Mouse (Mus musculus): Measurements from ENCODE around the gene Dck.
"Not testable (repeated sequence)": the region's sequence is repeated elsewhere in the genome, so short reads cannot be mapped to it uniquely, and the experiment has no call there.

Gene Dck

DNA sequence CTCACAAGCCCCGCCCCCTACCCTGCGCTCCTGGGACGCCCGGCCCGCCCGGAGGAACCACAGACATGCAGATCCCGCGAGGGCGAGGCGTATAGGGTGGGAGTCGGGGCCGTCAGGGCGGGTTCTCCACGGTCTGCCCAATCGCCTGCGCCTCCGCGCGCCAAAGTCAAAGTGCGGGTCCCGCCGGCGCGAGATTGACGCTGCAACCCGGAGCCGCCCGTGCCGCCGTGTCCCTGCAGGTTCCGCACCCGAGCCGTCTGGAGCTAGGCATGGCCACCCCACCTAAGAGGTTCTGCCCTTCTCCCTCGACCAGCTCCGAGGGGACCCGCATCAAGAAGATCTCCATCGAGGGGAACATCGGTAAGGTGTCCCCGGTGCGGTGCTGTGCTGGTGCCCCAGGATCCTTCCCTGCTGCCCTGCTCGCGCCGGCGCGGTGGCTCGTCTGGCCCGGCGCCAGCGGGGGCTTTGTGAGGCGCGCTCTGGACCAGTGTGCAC is at the start of gene Dck:
Dck (plus strand) TSS at position 10 of the 495 bp plus-strand sequence.
- peak; percentile 82 for DNase-seq (ENCODE audit: low spot score)

DNA sequence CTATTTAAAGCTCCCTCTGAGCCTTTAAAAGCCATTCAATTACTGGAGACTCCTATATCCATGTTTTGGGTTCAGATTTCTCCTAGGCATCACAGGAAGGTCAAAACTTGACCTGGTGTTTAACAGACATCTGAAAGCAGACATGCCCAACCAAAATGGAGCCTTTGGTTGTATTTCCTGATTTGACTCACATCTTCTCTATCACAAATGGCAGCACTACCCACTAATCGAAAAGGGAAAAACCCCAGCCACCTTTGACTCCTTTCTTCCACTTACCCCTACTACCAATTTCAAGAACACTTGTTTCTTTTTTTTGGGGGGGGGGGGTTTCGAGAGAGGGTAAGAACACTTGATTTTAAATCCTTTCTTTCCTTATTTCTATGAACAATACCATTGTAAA is 47.8 kb upstream of the Dck start:
- no peak for DNase-seq (ENCODE audit: low spot score)

DNA sequence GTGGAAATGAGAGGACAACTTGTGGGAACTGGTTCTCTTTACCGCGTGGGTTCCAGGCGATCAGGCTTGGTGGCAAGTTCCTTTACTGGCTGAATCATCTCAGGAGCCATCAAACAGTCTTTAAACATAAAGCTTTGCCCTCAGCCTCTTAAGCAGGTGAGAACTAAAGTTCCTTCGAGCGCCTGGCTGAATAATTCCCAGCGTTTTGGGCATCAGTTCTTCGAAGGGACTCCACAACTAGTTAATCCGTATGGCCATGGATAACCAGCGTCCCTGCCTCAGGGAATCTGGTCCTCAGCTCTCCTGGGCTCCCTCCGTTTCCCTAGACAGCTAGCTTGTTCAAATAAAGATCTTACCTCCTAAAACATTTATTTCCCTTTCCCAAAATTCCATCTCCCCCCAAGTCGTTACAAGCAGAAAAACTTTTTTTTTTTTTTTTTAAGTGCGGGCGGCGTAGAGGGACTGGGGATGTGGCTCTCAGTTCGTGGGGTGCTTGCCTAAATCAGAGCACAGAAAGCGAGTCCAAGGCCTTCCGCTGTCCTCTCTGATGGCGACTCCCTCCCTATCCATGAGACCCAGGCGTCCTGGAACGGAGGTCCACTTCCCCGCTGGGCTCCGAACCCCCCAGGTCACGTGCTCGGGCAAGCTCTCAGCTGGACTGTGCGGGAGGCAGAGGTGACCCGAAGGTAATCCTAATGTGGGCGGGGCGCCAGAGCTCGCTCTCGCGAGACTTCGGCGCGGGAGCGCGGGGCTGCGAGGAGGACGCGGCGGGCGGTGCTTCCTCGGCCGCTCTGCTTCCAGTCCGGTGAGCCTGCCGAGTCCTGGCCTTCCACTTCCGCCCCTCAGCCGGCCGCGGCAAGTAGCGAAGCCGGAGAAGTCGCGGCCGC is 44.4 kb upstream of the Dck start, which contains the start of gene Mob1b:
Mob1b (plus strand) TSS at position 740 of the 887 bp plus-strand sequence.
- peak; percentile 84 for DNase-seq (ENCODE audit: low spot score)

DNA sequence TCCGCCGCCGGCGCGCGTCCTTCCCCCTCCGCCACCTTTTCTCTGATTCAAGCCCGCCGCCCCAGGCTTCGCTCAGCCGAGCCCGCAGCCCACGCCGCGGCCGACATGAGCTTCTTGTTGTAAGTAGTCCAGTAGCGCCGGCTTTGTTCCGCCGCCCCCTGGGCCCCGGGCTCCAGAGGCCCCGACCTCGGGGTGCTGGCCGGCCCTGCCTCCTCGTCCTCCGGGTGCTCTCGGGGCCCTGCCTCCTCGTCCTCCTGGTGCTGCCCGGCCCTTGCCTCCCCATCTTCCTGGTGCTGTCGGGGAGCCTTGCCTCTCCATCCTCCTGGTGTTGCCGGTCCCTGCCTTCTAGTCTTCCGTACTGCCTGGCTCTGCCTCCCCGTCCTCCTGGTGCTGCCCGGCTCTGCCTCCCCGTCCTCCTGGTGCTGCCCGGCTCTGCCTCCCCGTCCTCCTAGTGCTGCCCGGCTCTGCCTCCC is 43.8 kb upstream of the Dck start:
- no peak for DNase-seq (ENCODE audit: low spot score)

DNA sequence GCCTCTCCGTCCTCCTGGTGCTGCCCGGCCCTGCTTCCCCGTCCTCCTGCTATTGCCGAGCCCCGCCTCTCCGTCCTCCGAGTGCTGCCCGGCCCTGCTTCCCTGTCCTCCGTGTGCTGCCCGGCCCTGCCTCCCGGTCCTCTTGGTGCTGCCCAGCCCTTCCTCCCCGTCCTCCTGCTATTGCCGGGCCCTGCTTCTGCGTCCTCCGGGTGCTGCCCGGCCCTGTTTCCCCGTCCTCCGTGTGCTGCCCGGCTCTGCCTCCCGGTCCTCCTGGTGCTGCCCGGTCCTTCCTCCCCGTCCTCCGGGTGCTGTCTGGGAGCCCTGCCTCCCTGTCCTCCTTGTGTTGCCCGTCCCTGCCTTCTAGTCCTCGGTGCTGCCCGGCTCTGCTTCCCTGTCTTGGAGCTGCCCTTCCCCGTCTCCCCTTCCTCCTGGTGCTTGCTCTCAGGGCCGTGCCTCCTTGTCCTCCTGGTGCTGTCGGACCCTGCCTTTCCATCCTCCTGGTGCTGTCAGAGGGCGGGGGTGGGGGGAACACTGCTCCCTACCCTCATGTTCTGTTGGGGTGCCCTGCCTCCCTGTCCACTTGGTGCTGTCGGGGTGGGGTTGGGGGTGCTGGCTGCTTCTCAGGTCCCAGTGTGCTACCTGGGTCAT is 43.1 kb upstream of the Dck start:
- no peak for DNase-seq (ENCODE audit: low spot score)

DNA sequence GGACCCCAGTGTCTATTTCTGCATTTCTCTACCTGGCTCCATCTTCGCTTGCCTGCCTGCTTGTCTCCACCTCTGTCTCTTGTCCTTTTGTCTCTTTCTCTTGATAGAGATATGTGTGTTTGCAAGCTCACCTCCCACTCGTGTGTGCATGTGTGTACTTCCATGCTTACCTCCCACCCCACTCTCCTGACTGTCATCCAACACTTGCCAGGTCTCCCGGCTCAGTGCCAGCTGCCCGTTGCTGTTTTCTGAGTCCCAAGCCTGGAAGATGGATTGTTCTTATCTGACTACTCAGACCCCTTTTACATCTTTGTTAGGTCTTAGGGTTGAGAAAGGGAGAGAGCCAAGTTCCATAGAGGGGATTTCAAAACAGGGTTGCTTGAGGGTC is 42.6 kb upstream of the Dck start:
- no peak for DNase-seq (ENCODE audit: low spot score)

DNA sequence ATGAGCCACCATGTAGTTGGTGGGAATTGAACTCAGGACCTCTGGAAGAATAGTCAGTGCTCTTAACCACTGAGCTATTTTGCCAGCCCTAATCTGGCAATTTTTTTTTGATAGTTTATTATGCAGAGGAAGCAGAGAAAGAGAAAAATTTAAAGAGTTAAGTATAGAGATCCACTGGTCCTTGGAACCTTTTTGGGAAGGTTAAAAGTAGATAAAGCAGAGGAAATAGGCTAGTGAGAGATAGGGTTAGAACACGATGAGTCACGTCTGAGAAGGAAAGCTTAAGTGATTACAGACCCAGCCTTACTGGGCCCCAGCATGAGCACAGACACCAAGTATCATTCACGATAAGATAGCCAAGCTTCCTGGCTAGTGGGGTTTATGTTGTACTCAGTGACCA is 40.8 kb upstream of the Dck start:
- no peak for DNase-seq (ENCODE audit: low spot score)

DNA sequence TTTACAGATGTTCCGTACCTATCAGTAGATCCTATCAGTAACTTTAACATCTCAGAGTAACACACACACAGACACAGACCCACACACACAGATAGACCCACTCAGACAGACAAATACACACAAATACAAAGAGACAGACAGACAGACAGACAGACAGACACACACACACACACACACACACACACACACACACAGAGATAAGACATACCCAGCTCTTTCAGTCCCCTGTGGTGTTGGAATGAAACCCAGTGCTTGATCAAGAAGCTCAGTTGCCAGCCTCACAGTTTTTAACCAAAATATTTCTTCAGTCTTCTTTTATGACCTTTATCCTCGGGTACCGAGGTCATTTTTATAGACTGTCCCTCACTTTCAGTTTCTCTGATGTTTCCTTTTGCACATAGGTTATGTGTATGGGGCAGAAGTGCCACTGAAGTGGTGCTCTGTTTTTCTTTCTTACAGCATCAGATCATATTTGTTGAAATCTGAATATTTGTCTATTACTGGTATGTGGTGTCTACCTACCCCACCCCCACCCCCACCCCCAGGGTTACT is 37.1 kb upstream of the Dck start:
- DNase-seq (ENCODE audit: low spot score) = no peak

DNA sequence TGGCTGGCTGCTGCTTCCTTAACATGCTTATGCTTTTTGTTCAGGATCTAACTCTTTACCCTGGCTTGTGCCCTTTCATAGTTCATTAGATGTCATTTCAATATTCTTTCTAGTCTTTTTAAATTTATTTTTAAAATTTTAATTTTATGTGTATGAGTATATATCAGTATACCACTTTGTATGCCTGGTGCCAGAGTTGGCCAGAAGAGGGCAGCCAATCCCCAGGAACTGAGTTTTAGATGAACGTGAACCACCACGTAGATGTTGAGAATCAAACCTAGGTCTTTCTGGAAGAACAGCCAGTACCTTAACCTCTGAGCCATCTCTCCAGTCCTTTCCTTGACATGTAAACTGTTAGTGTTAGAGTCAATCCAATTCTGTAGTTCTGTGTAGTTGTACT is 30.0 kb upstream of the Dck start:
- no peak for DNase-seq (ENCODE audit: low spot score)

DNA sequence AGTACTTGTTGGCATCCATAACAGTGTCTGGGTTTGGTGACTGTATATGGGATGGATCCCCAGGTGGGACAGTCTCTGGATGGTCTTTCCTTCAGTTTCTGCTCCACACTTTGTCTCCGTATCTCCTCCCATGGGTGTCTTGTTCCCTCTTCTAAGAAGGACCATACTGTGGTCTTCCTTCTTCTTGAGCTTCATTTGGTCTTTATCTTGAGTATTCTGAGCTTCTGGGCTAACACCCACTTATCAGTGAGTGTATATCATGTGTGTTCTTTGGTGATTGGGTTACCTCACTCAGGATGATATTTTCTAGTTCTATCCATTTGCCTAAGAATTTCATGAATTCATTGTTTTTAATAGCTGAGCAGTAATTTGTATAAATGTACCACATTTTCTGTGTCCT is 23.7 kb upstream of the Dck start:
- DNase-seq (ENCODE audit: low spot score) = not testable (repeated sequence)

DNA sequence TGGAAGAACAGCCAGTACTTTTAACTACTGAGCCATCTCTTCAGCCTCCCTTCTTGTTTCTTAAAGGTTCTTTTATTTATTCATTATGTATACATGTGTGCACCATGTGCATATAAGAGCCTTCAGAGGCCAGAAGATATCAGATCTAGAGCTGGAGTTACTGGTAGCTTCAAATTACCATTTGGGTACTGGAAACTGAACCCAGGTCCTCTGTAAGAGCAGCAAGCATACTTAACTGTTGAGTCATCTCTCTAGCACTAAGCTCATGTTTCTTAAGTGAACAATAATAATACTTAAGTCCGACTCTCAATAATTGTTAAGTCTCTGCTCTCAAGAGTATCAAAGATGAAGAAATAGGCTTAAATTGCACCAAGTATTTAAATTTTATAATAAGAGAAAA is 17.0 kb upstream of the Dck start:
- DNase-seq (ENCODE audit: low spot score) = no peak

DNA sequence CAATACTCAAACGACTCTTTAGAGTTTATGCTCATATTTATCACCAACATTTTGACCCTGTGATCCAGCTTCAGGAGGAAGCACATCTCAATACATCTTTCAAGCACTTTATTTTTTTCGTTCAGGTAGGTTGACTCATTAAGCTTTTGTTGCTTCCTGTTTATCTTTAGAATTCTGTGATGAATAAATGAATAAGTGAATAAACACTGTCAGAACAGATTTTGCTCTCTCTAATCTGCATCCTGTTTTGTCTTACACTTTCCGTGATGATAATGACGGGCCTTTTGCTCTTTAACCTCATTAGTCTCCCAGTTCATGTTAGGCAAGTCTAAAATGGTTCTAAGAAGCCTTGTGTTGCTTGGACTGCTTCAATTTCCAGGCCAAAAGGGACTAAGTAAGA is 11.6 kb upstream of the Dck start:
- no peak for DNase-seq (ENCODE audit: low spot score)

DNA sequence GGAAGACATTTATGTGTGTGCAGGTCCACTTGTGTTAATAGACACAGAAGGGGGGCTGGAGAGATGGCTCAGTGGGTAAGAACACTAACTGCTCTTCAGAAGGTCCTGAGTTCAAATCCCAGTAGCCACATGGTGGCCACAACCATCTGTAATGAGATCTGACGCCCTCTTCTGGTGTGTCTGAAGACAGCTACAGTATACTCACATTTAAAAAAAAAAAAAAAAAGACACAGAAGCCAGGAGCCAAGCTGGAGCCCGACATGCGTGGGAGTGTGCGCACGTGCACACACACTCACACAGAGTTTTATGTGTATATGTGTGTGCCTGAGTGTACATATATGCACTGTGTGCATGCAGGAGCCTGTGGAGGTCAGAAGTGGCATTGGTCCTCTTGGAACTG is 2.2 kb upstream of the Dck start:
- DNase-seq (ENCODE audit: low spot score) = no peak

DNA sequence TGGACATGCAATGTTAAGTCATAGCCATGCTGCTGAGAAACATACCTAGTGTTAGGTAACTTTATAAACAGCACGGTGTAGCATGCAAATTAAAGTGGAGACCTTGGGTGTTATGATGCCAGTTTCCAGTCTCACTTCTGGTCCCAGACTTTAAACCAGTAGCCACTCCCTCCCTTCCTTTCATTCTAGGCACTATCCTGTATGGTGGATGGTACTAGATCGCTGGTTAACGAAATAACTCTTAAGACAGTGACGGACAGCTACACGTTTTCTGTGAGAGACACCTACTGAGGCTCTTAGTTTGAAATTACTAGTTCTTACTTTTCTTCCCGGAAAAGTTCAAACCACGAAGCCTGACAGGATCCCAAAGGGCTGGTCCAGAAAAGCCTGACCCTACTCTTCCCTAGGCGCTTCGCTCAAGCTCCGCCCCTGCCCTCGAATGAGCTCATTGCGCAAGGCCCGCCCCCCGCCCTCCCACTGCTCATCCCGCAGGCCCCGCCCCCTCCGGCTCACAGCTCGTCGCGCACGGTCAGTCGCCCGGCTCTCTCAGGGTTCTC is 288 bp upstream of the Dck start:
- no peak for DNase-seq (ENCODE audit: low spot score)

DNA sequence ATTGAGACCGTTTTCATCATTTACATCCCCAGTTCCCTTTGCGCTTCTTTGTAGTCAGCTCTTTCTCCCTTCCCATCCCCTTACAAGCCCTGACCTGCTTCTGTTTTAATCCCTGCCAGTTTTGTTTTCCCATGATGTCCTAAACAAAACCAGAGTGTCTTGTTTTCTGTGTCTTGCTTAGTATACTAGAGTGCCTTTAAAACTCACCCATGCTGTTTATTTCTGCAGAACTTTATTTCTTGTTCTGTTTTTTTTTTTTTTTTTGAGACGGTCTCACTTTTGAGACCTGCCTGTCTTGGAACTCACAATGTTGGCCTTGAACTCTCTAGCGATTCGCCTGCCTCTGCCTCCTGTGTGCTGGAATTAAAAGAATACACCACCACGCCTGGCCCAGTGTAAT is 791 bp downstream of the Dck start:
- DNase-seq (ENCODE audit: low spot score) = no peak

DNA sequence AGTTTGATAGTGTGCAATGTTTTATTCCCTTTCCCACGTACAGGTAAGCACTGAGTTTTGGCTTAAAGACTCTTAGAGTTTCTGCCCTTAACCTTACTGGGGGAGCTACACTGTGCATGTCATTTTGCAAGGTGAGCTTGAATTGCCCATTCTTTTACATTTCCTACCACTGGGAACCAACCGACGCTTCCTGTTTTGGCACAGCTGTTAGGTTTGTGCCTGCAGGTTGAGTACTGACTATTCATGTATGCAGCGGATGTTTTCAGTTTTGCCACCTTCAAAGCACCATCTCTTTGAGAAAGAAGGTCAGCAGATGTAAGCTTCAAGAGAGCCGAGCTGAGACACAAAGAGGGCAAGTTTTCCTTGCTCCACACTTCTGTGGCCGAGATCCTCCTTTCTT is 1.3 kb downstream of the Dck start:
- no peak for DNase-seq (ENCODE audit: low spot score)

DNA sequence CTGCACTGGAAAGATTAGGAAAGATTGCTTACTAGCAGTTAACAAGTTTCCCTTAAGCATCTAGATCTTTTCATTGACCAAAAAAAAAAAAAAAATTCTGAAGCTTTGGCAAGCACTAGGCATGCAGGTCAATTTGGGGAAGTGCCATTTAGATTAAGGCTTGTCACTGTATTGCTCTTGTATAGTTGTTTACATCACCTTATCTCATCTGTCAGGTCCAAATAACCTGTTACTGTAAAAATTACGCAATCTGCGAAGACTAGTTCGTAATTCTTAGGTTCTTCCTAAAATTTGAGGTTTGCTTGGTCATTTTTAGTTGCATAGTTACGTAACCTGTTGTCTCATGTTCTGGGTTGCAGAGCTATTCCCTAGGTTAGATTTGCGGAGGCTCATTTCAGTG is 2.1 kb downstream of the Dck start:
- no peak for DNase-seq (ENCODE audit: low spot score)

DNA sequence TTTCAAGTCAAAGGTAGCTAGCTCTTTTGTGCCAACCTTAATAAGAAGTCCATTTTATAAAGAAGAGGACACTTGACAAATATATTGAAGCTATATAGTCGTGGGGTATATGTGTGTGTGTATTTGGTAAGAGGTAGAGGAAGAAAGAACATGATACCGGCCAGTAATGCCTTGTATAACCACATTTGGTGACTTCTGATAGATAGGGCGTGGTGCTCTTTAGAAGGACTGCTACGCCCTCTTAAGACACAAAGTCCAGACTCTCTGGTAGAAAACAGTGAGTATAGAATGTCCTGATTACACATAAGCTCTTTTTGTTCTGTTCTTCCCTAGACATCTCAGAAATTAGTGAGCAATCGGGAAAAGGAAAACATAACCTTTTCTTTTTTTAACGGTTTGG is 3.4 kb downstream of the Dck start:
- no peak for DNase-seq (ENCODE audit: low spot score)

DNA sequence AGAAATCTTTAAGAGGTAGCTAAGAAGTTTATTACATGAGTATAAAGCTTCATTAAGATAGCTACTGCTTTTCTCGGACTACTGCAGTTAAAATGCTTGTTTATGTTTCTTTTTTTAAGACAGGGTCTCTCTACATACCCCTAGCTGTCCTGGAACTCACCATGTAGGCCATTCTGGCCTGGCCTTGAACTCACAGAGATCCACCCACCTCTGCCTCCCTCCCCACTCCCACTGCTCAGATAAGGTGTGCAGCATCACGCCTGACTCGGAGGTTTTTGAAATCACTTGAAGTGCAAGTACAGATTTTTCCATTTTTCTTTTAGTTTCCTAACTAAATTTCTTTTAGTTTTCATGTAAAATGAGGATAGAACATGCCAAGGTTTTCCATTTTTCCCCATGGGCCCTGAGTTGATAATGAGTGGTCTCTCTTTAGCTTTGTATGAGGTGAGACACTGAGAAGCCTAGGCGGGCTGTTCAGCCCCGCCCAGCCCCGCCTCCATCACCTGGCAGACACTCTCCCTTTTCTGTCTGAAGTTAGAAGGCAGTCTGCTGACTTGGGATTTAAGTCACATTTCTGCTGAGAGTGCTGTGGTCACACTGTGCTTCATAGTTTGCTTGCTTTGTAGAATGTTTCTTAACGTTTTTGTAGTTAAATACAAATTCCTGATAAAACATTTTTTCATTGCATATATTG is 17.4 kb downstream of the Dck start:
- DNase-seq (ENCODE audit: low spot score) = no peak

DNA sequence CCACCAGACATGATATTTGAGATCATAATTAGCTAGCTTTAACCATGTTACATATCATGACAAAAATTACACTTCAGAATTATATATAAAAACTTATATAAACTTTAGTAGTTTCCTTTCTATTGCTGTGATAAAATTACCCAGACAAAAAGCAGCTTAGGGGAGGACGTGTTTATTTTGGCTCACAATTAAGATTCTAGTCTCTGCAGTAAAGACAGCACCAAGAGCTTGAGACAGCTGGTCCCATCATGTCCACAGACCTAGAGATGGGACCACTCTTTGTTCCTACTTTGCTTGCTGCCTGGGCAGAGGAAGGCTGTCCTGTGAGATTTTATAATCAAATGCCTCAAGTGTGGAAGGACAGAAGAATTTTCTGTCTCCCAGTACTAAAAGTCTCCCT is 20.3 kb downstream of the Dck start:
- DNase-seq (ENCODE audit: low spot score) = no peak

DNA sequence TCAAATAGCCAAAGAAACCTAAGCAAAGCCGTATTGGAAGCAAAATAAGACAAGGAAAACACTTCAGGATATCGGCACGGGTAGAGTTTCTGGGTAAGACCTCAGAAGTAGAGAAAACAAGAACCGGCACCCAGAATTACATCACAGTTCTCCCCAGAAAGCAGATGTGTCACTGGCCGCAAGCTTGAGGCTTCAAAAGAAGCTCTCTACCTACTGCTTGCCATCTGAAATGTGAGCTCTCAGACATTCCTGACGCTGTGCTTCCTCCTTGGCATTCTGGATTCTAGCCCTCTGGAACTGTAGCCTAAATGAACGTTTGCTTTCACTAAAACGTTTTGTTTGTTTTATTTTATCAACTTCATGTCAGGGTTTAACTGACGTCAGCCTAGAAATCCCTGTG is 25.9 kb downstream of the Dck start:
- DNase-seq (ENCODE audit: low spot score) = no peak
